Mouse (Mus musculus): Measurements from ENCODE around the gene Ccdc88a. TPM values are rescaled to one million over a fixed set of nuclear protein-coding genes. Genes with fewer than 3 reads are reported as not detected.
"Not testable (repeated sequence)": the region's sequence is repeated elsewhere in the genome, so short reads cannot be mapped to it uniquely, and the experiment has no call there.

The Ccdc88a gene
- polyA plus RNA-seq, 1 experiment = 3.4 TPM

DNA sequence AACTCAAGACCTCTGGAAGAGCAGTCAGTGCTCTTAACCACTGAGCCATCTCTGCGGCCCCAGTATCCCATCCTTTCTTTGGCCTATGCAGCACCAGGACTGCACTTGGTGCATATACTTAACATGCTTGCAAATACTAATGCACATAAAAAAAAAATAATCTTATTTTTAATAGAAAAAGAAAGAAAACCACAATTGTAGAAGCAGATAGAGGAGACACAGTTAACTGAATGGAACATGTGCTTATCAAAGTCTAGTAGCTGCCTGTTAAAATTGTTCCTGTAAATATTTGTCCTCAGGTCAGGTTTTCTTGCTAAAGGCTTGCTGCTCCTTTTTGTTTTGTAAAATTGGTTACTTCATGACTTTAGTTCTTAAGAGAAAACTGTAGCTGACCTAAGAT, 164.7 kb downstream of the Ccdc88a start:
- peaks cover 74% of the 10 kb centered on the region for H3K36me3 ChIP-seq (ENCODE audit: control insufficient read depth, insufficient read depth)
- no peak overlapping the region for H3ac ChIP-seq (ENCODE audit: control insufficient read depth, insufficient read length, low read depth)
- H3K79me2 ChIP-seq (ENCODE audit: control insufficient read depth, insufficient read depth) = no peaks in the 10 kb centered on the region
- no peaks in the 10 kb centered on the region for H3K27me3 ChIP-seq (ENCODE audit: control insufficient read depth, insufficient read depth, insufficient read length)
- H3K4me3 ChIP-seq (ENCODE audit: insufficient read depth, poor library complexity, severe bottlenecking) = no peak overlapping the region
- no peaks in the 10 kb centered on the region for H3K79me3 ChIP-seq (ENCODE audit: low read depth)
- TF ChIP-seq FOSL1 (IDR thresholded peaks at IDR 0.05; ENCODE audit: insufficient read depth, low read length, poor library complexity, severe bottlenecking) (no peak), CTCF (IDR thresholded peaks at IDR 0.05; ENCODE audit: control insufficient read depth, insufficient read depth, insufficient read length) (no peak), MYOG (IDR thresholded peaks at IDR 0.05; ENCODE audit: control insufficient read depth, extremely low read depth, insufficient read length) (no peak), USF1 (IDR thresholded peaks at IDR 0.05; ENCODE audit: low read depth) (no peak)

GRCm38 (mm10) chr11:29544225-29544945, 170.9 kb downstream of the Ccdc88a start:
- no peak overlapping the region for H3ac ChIP-seq (ENCODE audit: control insufficient read depth, insufficient read length, low read depth)
- peaks cover 74% of the 10 kb centered on the region for H3K36me3 ChIP-seq (ENCODE audit: control insufficient read depth, insufficient read depth)
- TF ChIP-seq CTCF (IDR thresholded peaks at IDR 0.05; ENCODE audit: control insufficient read depth, insufficient read depth, insufficient read length) (no peak), MAX (IDR thresholded peaks at IDR 0.05) (no peak), CEBPB (IDR thresholded peaks at IDR 0.05; ENCODE audit: low read depth) (no peak), MYOG (IDR thresholded peaks at IDR 0.05; ENCODE audit: control insufficient read depth, extremely low read depth, insufficient read length) (no peak), MYOD1 (IDR thresholded peaks at IDR 0.05; ENCODE audit: control insufficient read depth, insufficient read length, low read depth) (no peak), USF1 (IDR thresholded peaks at IDR 0.05; ENCODE audit: low read depth) (no peak), FOSL1 (IDR thresholded peaks at IDR 0.05; ENCODE audit: insufficient read depth, low read length, poor library complexity, severe bottlenecking) (no peak)
- no peak overlapping the region for H3K4me3 ChIP-seq (ENCODE audit: insufficient read depth, poor library complexity, severe bottlenecking)
- no peaks in the 10 kb centered on the region for H3K27me3 ChIP-seq (ENCODE audit: control insufficient read depth, insufficient read depth, insufficient read length)
- peaks cover 24% of the 10 kb centered on the region for H3K79me2 ChIP-seq (ENCODE audit: control insufficient read depth, insufficient read depth)
- peaks cover 17% of the 10 kb centered on the region for H3K79me3 ChIP-seq (ENCODE audit: low read depth)

GRCm38 (mm10) chr11:29545150-29545752, 171.8 kb downstream of the Ccdc88a start:
- Histone ChIP-seq H3K79me3 (ENCODE audit: low read depth) (peaks cover 17% of the 10 kb centered on the region), H3K36me3 (ENCODE audit: control insufficient read depth, insufficient read depth) (peaks cover 67% of the 10 kb centered on the region), H3K79me2 (ENCODE audit: control insufficient read depth, insufficient read depth) (peaks cover 24% of the 10 kb centered on the region)
- not testable (repeated sequence) for H3K27me3 ChIP-seq (ENCODE audit: control insufficient read depth, insufficient read depth, insufficient read length); H3K4me3 ChIP-seq (ENCODE audit: insufficient read depth, poor library complexity, severe bottlenecking); H3ac ChIP-seq (ENCODE audit: control insufficient read depth, insufficient read length, low read depth)

GRCm38 (mm10) chr11:29546297-29546696, 172.8 kb downstream of the Ccdc88a start:
- H3ac ChIP-seq (ENCODE audit: control insufficient read depth, insufficient read length, low read depth) = peak overlapping the region; percentile 18
- H3K79me3 ChIP-seq (ENCODE audit: low read depth) = peaks cover 17% of the 10 kb centered on the region
- not testable (repeated sequence) for H3K27me3 ChIP-seq (ENCODE audit: control insufficient read depth, insufficient read depth, insufficient read length)
- peaks cover 24% of the 10 kb centered on the region for H3K79me2 ChIP-seq (ENCODE audit: control insufficient read depth, insufficient read depth)
- H3K36me3 ChIP-seq (ENCODE audit: control insufficient read depth, insufficient read depth) = peaks cover 57% of the 10 kb centered on the region
- H3K4me3 ChIP-seq (ENCODE audit: insufficient read depth, poor library complexity, severe bottlenecking) = peak overlapping the region; percentile 99

GRCm38 (mm10) chr11:29546762-29547161, 173.3 kb downstream of the Ccdc88a start:
- H3K4me3 ChIP-seq (ENCODE audit: insufficient read depth, poor library complexity, severe bottlenecking) = peak overlapping the region; percentile 99
- H3K79me3 ChIP-seq (ENCODE audit: low read depth) = peaks cover 17% of the 10 kb centered on the region
- peak overlapping the region; percentile 18 for H3ac ChIP-seq (ENCODE audit: control insufficient read depth, insufficient read length, low read depth)
- no peaks in the 10 kb centered on the region for H3K27me3 ChIP-seq (ENCODE audit: control insufficient read depth, insufficient read depth, insufficient read length)
- peaks cover 52% of the 10 kb centered on the region for H3K36me3 ChIP-seq (ENCODE audit: control insufficient read depth, insufficient read depth)
- peaks cover 24% of the 10 kb centered on the region for H3K79me2 ChIP-seq (ENCODE audit: control insufficient read depth, insufficient read depth)
- TF ChIP-seq MAX (IDR thresholded peaks at IDR 0.05) (no peak), MYOG (IDR thresholded peaks at IDR 0.05; ENCODE audit: control insufficient read depth, extremely low read depth, insufficient read length) (no peak), MYOD1 (IDR thresholded peaks at IDR 0.05; ENCODE audit: control insufficient read depth, insufficient read length, low read depth) (no peak)

DNA sequence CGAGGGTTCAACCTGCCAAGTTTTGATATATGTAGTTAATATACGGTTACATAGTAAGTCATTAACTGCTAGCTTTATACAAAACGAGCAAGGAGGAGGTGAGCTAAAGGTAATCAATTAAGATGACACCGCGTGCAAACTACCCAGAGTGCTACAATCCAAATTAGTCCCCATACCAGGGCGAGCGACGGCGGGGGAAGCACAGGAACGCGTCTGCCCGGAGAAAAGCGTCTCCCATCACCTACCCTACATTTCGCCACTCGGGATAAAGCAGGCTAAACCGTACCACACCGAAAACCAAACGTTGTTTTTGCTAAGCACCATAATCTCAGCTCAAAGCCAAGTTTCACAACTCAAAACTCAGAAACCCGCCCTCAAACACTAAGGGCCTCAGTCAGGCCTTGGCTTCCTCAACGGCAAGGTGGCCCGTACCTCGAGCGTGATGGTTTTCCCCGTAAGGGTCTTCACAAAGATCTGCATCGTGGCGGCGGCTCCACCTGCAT, 173.8 kb downstream of the Ccdc88a start:
- Histone ChIP-seq H3K79me2 (ENCODE audit: control insufficient read depth, insufficient read depth) (peaks cover 24% of the 10 kb centered on the region), H3K36me3 (ENCODE audit: control insufficient read depth, insufficient read depth) (peaks cover 49% of the 10 kb centered on the region), H3ac (ENCODE audit: control insufficient read depth, insufficient read length, low read depth) (peak overlapping the region; percentile 94), H3K27me3 (ENCODE audit: control insufficient read depth, insufficient read depth, insufficient read length) (no peaks in the 10 kb centered on the region), H3K4me3 (ENCODE audit: insufficient read depth, poor library complexity, severe bottlenecking) (peak overlapping the region; percentile 99), H3K79me3 (ENCODE audit: low read depth) (peaks cover 17% of the 10 kb centered on the region)
- TF ChIP-seq MYOG (IDR thresholded peaks at IDR 0.05; ENCODE audit: control insufficient read depth, extremely low read depth, insufficient read length) (no peak), FOSL1 (IDR thresholded peaks at IDR 0.05; ENCODE audit: insufficient read depth, low read length, poor library complexity, severe bottlenecking) (no peak), MYOD1 (IDR thresholded peaks at IDR 0.05; ENCODE audit: control insufficient read depth, insufficient read length, low read depth) (no peak), CEBPB (IDR thresholded peaks at IDR 0.05; ENCODE audit: low read depth) (no peak), CTCF (IDR thresholded peaks at IDR 0.05; ENCODE audit: control insufficient read depth, insufficient read depth, insufficient read length) (no peak), USF1 (IDR thresholded peaks at IDR 0.05; ENCODE audit: low read depth) (no peak), MAX (IDR thresholded peaks at IDR 0.05) (no peak)

Data from C2C12 (cell line).